Mouse (Mus musculus): ENCODE measurements around the gene Gm10718.
"Not testable (repeated sequence)": the region's sequence is repeated elsewhere in the genome, so short reads cannot be mapped to it uniquely, and the experiment has no call there.

Gm10718 gene

DNA sequence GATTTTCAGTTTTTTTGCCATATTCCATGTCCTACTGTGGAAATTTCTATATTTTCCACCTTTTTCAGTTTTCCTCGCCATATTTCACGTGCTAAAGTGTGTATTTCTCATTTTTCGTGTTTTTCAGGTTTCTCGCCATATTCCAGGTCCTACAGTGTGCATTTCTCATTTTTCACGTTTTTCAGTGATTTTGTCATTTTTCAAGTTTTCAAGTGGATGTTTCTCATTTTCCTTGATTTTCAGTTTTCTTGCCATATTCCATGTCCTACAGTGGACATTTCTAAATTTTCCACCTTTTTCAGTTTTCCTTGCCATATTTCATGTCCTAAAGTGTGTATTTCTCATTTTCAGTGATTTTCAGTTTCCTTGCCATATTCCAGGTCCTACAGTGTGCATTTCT, 2.8 kb downstream of the Gm10718 start:
- not testable (repeated sequence) for DNase-seq

DNA sequence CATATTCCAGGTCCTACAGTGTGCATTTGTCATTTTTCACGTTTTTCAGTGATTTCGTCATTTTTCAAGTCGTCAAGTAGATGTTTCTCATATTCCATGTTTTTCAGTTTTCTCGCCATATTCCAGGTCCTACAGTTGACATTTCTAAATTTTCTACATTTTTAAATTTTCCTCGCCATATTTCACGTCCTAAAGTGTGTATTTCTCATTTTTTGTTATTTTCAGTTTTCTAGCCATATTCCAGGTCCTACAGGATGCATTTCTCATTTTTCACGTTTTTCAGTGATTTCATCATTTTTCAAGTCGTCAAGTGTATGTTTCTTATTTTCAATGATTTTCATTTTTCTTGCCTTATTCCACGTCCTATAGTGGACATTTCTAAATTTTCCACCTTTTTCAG, 3.4 kb downstream of the Gm10718 start:
- DNase-seq: not testable (repeated sequence)

DNA sequence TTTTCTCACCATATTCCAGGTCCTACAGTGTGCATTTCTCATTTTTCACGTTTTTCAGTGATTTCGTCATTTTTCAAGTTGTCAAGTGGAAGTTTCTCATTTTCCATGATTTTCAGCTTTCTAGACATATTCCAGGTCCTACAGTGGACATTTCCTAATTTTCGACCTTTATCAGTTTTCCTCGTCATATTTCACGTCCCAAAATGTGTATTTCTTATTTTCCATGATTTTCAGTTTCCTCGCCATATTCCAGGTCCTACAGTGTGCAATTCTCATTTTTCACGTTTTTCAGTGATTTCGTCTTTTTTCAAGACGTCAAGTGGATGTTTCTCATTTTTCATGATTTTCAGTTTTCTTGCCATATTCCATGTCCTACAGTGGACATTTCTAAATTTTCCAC, 3.9 kb downstream of the Gm10718 start:
- DNase-seq: not testable (repeated sequence)

DNA sequence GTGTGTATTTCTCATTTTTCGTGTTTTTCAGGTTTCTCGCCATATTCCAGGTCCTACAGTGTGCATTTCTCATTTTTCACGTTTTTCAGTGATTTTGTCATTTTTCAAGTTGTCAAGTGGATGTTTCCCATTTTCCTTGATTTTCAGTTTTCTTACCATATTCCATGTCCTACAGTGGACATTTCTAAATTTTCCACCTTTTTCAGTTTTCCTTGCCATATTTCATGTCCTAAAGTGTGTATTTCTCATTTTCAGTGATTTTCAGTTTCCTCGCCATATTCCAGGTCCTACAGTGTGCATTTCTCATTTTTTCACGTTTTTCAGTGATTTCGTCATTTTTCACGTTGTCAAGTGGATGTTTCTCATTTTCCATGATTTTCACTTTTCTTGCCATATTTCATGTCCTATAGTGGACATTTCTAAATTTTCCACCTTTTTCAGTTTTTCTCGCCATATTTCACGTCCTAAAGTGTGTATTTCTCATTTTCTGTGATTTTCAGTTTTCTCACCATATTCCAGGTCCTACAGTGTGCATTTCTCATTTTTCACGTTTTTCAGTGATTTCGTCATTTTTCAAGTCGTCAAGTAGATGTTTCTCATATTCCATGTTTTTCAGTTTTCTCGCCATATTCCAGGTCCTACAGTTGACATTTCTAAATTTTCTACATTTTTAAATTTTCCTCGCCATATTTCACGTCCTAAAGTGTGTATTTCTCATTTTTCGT, 6.1 kb downstream of the Gm10718 start:
- peak; percentile 23 for DNase-seq

DNA sequence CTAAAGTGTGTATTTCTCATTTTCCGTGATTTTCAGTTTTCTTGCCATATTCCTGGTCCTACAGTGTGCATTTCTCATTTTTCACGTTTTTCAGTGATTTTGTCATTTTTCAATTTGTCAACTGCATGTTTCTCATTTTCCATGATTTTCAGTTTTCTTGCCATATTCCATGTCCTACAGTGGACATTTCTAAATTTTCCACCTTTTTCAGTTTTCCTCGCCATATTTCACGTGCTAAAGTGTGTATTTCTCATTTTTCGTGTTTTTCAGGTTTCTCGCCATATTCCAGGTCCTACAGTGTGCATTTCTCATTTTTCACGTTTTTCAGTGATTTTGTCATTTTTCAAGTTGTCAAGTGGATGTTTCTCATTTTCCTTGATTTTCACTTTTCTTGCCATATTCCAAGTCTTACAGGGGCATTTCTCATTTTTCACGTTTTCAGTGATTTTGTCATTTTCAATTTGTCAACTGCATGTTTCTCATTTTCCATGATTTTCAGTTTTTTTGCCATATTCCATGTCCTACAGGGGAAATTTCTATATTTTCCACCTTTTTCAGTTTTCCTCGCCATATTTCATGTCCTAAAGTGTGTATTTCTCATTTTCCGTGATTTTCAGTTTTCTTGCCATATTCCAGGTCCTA, 7.5 kb downstream of the Gm10718 start:
- not testable (repeated sequence) for DNase-seq

DNA sequence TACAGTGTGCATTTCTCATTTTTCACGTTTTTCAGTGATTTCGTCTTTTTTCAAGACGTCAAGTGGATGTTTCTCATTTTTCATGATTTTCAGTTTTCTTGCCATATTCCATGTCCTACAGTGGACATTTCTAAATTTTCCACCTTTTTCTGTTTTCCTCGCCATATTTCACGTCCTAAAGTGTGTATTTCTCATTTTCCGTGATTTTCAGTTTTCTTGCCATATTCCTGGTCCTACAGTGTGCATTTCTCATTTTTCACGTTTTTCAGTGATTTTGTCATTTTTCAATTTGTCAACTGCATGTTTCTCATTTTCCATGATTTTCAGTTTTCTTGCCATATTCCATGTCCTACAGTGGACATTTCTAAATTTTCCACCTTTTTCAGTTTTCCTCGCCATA, 11.0 kb downstream of the Gm10718 start, which contains the start of gene Gm17535:
Gene Gm17535 (plus strand): TSS at position 301 of the 400 bp plus-strand sequence.
- DNase-seq: not testable (repeated sequence)

DNA sequence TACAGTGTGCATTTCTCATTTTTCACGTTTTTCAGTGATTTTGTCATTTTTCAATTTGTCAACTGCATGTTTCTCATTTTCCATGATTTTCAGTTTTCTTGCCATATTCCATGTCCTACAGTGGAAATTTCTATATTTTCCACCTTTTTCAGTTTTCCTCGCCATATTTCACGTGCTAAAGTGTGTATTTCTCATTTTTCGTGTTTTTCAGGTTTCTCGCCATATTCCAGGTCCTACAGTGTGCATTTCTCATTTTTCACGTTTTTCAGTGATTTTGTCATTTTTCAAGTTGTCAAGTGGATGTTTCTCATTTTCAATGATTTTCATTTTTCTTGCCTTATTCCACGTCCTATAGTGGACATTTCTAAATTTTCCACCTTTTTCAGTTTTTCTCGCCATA, 13.2 kb downstream of the Gm10718 start, which contains the start of gene Gm10715:
Gene Gm10715 (plus strand): TSS at position 301 of the 400 bp plus-strand sequence.
- not testable (repeated sequence) for DNase-seq

DNA sequence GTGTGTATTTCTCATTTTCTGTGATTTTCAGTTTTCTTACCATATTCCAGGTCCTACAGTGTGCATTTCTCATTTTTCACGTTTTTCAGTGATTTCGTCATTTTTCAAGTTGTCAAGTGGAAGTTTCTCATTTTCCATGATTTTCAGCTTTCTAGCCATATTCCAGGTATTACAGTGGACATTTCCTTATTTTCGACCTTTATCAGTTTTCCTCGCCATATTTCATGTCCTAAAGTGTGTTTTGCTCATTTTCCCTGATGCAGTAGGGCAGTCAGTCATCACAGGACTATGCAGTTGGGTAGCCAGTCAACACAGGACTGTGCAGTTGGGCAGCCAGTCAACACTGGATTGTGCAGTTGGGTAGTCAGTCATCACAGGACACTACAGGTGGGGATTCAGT, 14.8 kb downstream of the Gm10718 start:
- DNase-seq: not testable (repeated sequence)

All from lung, postnatal 14 days (tissue).